Comparison of ENCODE assay signal across 21 mouse cellular contexts in the genomic region with DNA sequence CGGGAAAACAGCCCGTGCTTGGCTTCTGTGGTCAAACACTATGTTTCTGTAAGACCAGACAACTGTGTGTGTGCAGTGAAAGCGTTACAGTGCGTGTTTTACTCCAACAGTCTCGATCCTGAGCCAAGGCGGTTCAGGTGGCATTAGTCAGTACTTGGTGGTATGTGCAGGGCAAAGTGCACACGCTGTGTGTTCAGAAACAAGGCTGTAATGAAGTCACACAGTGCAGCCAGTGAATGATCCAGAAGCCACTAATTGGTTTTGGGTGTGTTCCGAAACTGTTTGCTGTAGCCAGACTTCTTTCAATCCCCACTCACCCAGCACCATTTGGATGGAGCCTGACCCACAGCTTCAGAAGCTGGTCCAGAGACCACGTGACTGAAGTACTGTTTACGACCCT. TPM values are rescaled to one million over a fixed set of nuclear protein-coding genes. Genes with fewer than 3 reads are reported as not detected.
A peak's percentile ranks its signal among the peaks of the same experiment; 100 is the strongest.
DNase-seq lines count a peak whose midpoint lies in the region; ATAC-seq and TF ChIP-seq lines count a peak whose summit lies in the region.
"Had no signal": no experiment of that assay in that cellular context is flagged by ENCODE, and none has a peak within 500 bp of the region (broad histone marks: within the 10 kb centered on the region; RNA-seq: fewer than 3 reads in every experiment).

No protein-coding gene starts in this region.

- peaks cover 20% of the 10 kb centered on the region for H3K4me1 ChIP-seq in liver, adult 2 months (ENCODE audit: control insufficient read depth, insufficient read depth, low read length)
- H3K4me1 ChIP-seq in liver, embryonic 12.5 days, result peaks cover 25% of the 10 kb centered on the region; the same call in 1 of the 2 replicates
- no peaks in the 10 kb centered on the region for H3K4me1 ChIP-seq in stomach, embryonic 15.5 days
- H3K4me1 ChIP-seq: embryonic facial prominence, embryonic 15.5 days had no signal

- H3K9me3 ChIP-seq in liver, embryonic 12.5 days (replicated peaks), result no peaks in the 10 kb centered on the region
- H3K9me3 ChIP-seq in stomach, embryonic 15.5 days, result no peaks in the 10 kb centered on the region
- H3K9me3 ChIP-seq: embryonic facial prominence, embryonic 15.5 days; G1E; limb, embryonic 13.5 days; liver, embryonic 15.5 days had no signal

- TF ChIP-seq CTCF in gastrocnemius, adult 2 months (IDR thresholded peaks at IDR 0.05), result no peak
- no peak for TF ChIP-seq CTCF in liver, adult 2 months (IDR thresholded peaks at IDR 0.05; ENCODE audit: low read depth, low read length)

- no peak for TF ChIP-seq POLR2A in liver, adult 2 months (IDR thresholded peaks at IDR 0.05; ENCODE audit: extremely low read depth, insufficient read depth, low read length)

- intact Hi-C loops in gastrocnemius, adult 2 months (cut with DNase I), result no loop called here

- no peak overlapping the region for H3K9ac ChIP-seq in liver, adult 2 months (ENCODE audit: low read depth, low read length)
- no peak overlapping the region for H3K9ac ChIP-seq in liver, embryonic 12.5 days
- H3K9ac ChIP-seq in stomach, embryonic 15.5 days, result no peak overlapping the region
- H3K9ac ChIP-seq: embryonic facial prominence, embryonic 15.5 days; limb, embryonic 13.5 days; liver, embryonic 15.5 days had no signal

- no peak for ATAC-seq in liver, embryonic 12.5 days
- ATAC-seq in stomach, embryonic 15.5 days (ENCODE audit: insufficient read depth, low FRiP score, low read depth), result 0 out of 2 replicates have a peak, but pooled peaks have one; percentile 39
- ATAC-seq: activated CD4-positive, CD25-positive, alpha-beta regulatory T cell, adult 4 months; hindbrain, postnatal 0 days had no signal

- H3K4me2 ChIP-seq in liver, embryonic 12.5 days, result no peak overlapping the region
- H3K4me2 ChIP-seq in stomach, embryonic 15.5 days, result no peak overlapping the region
- H3K4me2 ChIP-seq: embryonic facial prominence, embryonic 15.5 days; limb, embryonic 13.5 days; liver, embryonic 15.5 days had no signal

- WGBS in liver, adult 2 months, result 66% methylated on average over 10 of the region's 10 CpGs
- WGBS in liver, embryonic 12.5 days (ENCODE audit: insufficient replicate concordance), result 78% methylated on average over 10 of the region's 10 CpGs
- WGBS in stomach, embryonic 15.5 days, result 76% methylated on average over 10 of the region's 10 CpGs

- peaks cover 9% of the 10 kb centered on the region; the same call in 1 of the 2 replicates for H3K79me2 ChIP-seq in liver, adult 2 months (ENCODE audit: control insufficient read depth, insufficient read depth, low read length)

- H3K27ac ChIP-seq in gastrocnemius, adult 2 months, result peak overlapping the region; percentile 80
- peak overlapping the region; percentile 64 for H3K27ac ChIP-seq in liver, adult 2 months (replicated peaks; ENCODE audit: insufficient read depth, low read depth, low read length)
- H3K27ac ChIP-seq in liver, embryonic 12.5 days, result no peak overlapping the region
- H3K27ac ChIP-seq in stomach, embryonic 15.5 days, result no peak overlapping the region
- H3K27ac ChIP-seq: embryonic facial prominence, embryonic 15.5 days; hindbrain, postnatal 0 days; layer of hippocampus, adult 2 months; limb, embryonic 13.5 days; liver, embryonic 15.5 days had no signal

- DNase-seq in gastrocnemius, adult 2 months, result no peak
- no peak for DNase-seq in gastrocnemius, adult 18-20 months (ENCODE audit: low spot score)
- DNase-seq in liver, adult 2 months (ENCODE audit: extremely low read depth, low read depth, low spot score), result peak; percentile 55
- peak; percentile 79 for DNase-seq in fibroblast of lung, adult 2 months (ENCODE audit: low read depth)
- no peak for DNase-seq in cerebellum, postnatal 10 days
- DNase-seq in cerebellum, postnatal 36 days, result no peak
- DNase-seq: adrenal gland, adult 8-10 months; B cell, adult 2 months; gastrocnemius, postnatal 36 days; lung, postnatal 4 days; midbrain, embryonic 14.5 days had no signal

- no peaks in the 10 kb centered on the region for H3K27me3 ChIP-seq in liver, adult 2 months (ENCODE audit: control insufficient read depth, insufficient read depth, low read length)
- no peaks in the 10 kb centered on the region for H3K27me3 ChIP-seq in liver, embryonic 12.5 days (replicated peaks)
- H3K27me3 ChIP-seq in stomach, embryonic 15.5 days (replicated peaks), result no peaks in the 10 kb centered on the region
- H3K27me3 ChIP-seq: CH12.LX; embryonic facial prominence, embryonic 15.5 days; limb, embryonic 13.5 days; liver, embryonic 15.5 days had no signal

- peaks cover 14% of the 10 kb centered on the region for H3K36me3 ChIP-seq in liver, adult 2 months (ENCODE audit: control insufficient read depth, insufficient read depth, low read length)
- peaks cover 59% of the 10 kb centered on the region for H3K36me3 ChIP-seq in liver, embryonic 12.5 days
- peaks cover 4% of the 10 kb centered on the region; the same call in 1 of the 2 replicates for H3K36me3 ChIP-seq in stomach, embryonic 15.5 days

- H3K4me3 ChIP-seq in gastrocnemius, adult 2 months, result no peak overlapping the region
- no peak overlapping the region for H3K4me3 ChIP-seq in liver, adult 2 months (ENCODE audit: insufficient read depth, low read depth, low read length)
- H3K4me3 ChIP-seq in liver, embryonic 12.5 days, result no peak overlapping the region
- H3K4me3 ChIP-seq in stomach, embryonic 15.5 days (replicated peaks), result no peak overlapping the region
- H3K4me3 ChIP-seq: embryonic facial prominence, embryonic 15.5 days; layer of hippocampus, adult 2 months; limb, embryonic 13.5 days; liver, embryonic 15.5 days had no signal

RNA-seq across cellular contexts. Expression of a gene that starts 9.6 kb away (rescaled TPM):
- total RNA-seq in gastrocnemius, adult 2 months (2021), result 10 to 100 TPM; 58.2 to 65.3 TPM
- 10 to 100 TPM; 61.0 to 76.7 TPM for total RNA-seq in gastrocnemius, adult 18-20 months (2021)
- total RNA-seq in liver, adult 2 months (2014; rRNA removed), result 27.9 and 28.9 TPM in 2 replicates
- polyA plus RNA-seq in liver, adult 2 months (2012; rRNA removed), result 18.2 and 18.8 TPM in 2 replicates
- 24.0 and 24.9 TPM in 2 replicates for polyA plus RNA-seq in liver, embryonic 12.5 days (2016; fragmentation: Nextera tagmentation; extraction: Ambion mirVana)
- polyA plus RNA-seq in stomach, embryonic 15.5 days (2015; fragmentation: Nextera tagmentation; extraction: Ambion mirVana), result 37.7 and 39.6 TPM in 2 replicates

Comparison
In these comparisons a context has a peak if more than half of its experiments do, and no peak if none do; other contexts are left out.
1. H3K27ac ChIP-seq: peak in gastrocnemius, adult 2 months (single experiment) and liver, adult 2 months (single experiment); none in liver, embryonic 12.5 days (single experiment) and stomach, embryonic 15.5 days (single experiment).
2. DNase-seq: peak in liver, adult 2 months (single experiment) and fibroblast of lung, adult 2 months (single experiment); none in gastrocnemius, adult 2 months (single experiment), gastrocnemius, adult 18-20 months (single experiment), cerebellum, postnatal 10 days (0 of 2) and cerebellum, postnatal 36 days (0 of 2).